In the genomic region with DNA sequence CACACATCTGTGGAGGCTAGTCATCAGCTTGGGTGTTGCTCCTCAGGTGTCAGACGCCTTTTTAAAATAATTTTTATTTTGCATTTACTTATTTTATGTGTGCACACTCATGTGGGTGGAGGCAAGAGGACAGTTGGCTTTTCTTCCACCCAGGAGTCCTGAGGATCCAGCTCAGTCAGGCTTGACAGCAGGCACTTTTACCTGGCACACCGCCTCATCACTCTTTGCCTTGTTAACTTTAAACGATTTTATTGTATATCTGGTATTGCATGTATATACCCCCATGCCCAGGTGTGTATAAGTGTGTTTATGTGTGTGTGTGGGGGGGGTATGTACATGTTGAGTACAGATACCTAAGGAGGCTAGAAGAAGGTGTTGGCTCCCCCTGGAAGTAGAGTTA, we compare ENCODE assay signal across 25 mouse cellular contexts. TPM values are rescaled to one million over a fixed set of nuclear protein-coding genes. Genes with fewer than 3 reads are reported as not detected.
DNase-seq lines count a peak whose midpoint lies in the region; ATAC-seq and TF ChIP-seq lines count a peak whose summit lies in the region.
"Had no signal": no experiment of that assay in that cellular context is flagged by ENCODE, and none has a peak within 500 bp of the region (broad histone marks: within the 10 kb centered on the region; RNA-seq: fewer than 3 reads in every experiment).

No protein-coding gene starts in this region.

- H3K4me3 ChIP-seq in kidney, adult 2 months (ENCODE audit: insufficient read depth, low read depth, low read length): no peak overlapping the region
- H3K4me3 ChIP-seq in kidney, embryonic 14.5 days (ENCODE audit: low read length): no peak overlapping the region
- H3K4me3 ChIP-seq: embryonic facial prominence, embryonic 10.5 days; embryonic facial prominence, embryonic 12.5 days; forebrain, embryonic 13.5 days; forebrain, embryonic 15.5 days had no signal

- no peaks in the 10 kb centered on the region for H3K9me3 ChIP-seq in kidney, embryonic 14.5 days (ENCODE audit: control insufficient read depth, low read length)
- H3K9me3 ChIP-seq: embryonic facial prominence, embryonic 10.5 days; embryonic facial prominence, embryonic 12.5 days; forebrain, embryonic 13.5 days; forebrain, embryonic 15.5 days; G1E had no signal

- H3K27ac ChIP-seq in kidney, adult 2 months (ENCODE audit: insufficient read depth, low read depth, low read length): no peak overlapping the region
- no peak overlapping the region for H3K27ac ChIP-seq in kidney, embryonic 14.5 days (ENCODE audit: low read depth, low read length)
- H3K27ac ChIP-seq: embryonic facial prominence, embryonic 10.5 days; embryonic facial prominence, embryonic 12.5 days; forebrain, embryonic 13.5 days; forebrain, embryonic 15.5 days had no signal

- H3K4me2 ChIP-seq in kidney, embryonic 14.5 days (replicated peaks; ENCODE audit: low read depth, low read length): no peak overlapping the region
- H3K4me2 ChIP-seq: embryonic facial prominence, embryonic 12.5 days; forebrain, embryonic 13.5 days; forebrain, embryonic 15.5 days had no signal

- H3K27me3 ChIP-seq in kidney, adult 2 months (replicated peaks; ENCODE audit: control insufficient read depth, insufficient read depth, low read length): no peaks in the 10 kb centered on the region
- H3K27me3 ChIP-seq in kidney, embryonic 14.5 days (ENCODE audit: control insufficient read depth, insufficient read depth, low read length): no peaks in the 10 kb centered on the region
- H3K27me3 ChIP-seq: CH12.LX; embryonic facial prominence, embryonic 12.5 days; forebrain, embryonic 13.5 days; forebrain, embryonic 15.5 days; Patski had no signal

- no peaks in the 10 kb centered on the region for H3K36me3 ChIP-seq in kidney, adult 2 months (ENCODE audit: control insufficient read depth, insufficient read depth, low read length)
- H3K36me3 ChIP-seq in kidney, embryonic 14.5 days (ENCODE audit: control insufficient read depth, insufficient read depth, low read length): no peaks in the 10 kb centered on the region
- H3K36me3 ChIP-seq: embryonic facial prominence, embryonic 12.5 days; forebrain, embryonic 15.5 days had no signal

- no peak overlapping the region for H3K9ac ChIP-seq in kidney, embryonic 14.5 days (ENCODE audit: low read depth, low read length)
- H3K9ac ChIP-seq: embryonic facial prominence, embryonic 12.5 days; forebrain, embryonic 13.5 days; forebrain, embryonic 15.5 days; forebrain, postnatal 0 days had no signal

- no peak for TF ChIP-seq CTCF in kidney, adult 2 months (conservative IDR thresholded peaks at IDR 0.05; ENCODE audit: insufficient read depth, insufficient read length, low read depth, low read length)

- peaks cover 9% of the 10 kb centered on the region; the same call in 1 of the 2 replicates for H3K4me1 ChIP-seq in kidney, adult 2 months (ENCODE audit: control insufficient read depth, insufficient read depth, low read length)
- H3K4me1 ChIP-seq in kidney, embryonic 14.5 days (ENCODE audit: control insufficient read depth, insufficient read depth, low read length): peaks cover 9% of the 10 kb centered on the region; the same call in 1 of the 2 replicates

- ATAC-seq in kidney, embryonic 14.5 days (ENCODE audit: low FRiP score, low TSS enrichment): no peak
- ATAC-seq: activated CD4-positive, CD25-positive, alpha-beta regulatory T cell, adult 4 months; CD4-positive, CD25-positive, alpha-beta regulatory T cell, adult 4 months; forebrain, embryonic 13.5 days; forebrain, embryonic 15.5 days; forebrain, postnatal 0 days; Patski had no signal

- WGBS in kidney, adult 2 months: 59% methylated on average over 3 of the region's 3 CpGs
- 88% methylated on average over 3 of the region's 3 CpGs for WGBS in kidney, embryonic 14.5 days

- no peak for TF ChIP-seq POLR2A in kidney, adult 2 months (IDR thresholded peaks at IDR 0.05; ENCODE audit: low read depth, low read length)

- peak; percentile 33 to 38 for DNase-seq in cerebellum, adult 18-20 months
- no peak for DNase-seq in cerebellum, postnatal 36 days
- DNase-seq in cerebellum, adult 8-10 months: peak; percentile 25
- DNase-seq in cerebellum, adult 11 months: no peak
- peak; percentile 34 to 59 for DNase-seq in cerebellum, postnatal 10 days
- DNase-seq in cerebellum, adult 11-12 months: no peak
- peak; percentile 28 for DNase-seq in kidney, adult 2 months
- DNase-seq: adrenal gland, adult 8-10 months; adrenal gland, postnatal 14 days; adrenal gland, postnatal 36 days; B cell, adult 2 months; forebrain, postnatal 0 days had no signal

RNA-seq across cellular contexts. Expression of a gene that starts 7.8 kb away (rescaled TPM):
- 49.9 and 59.2 TPM in 2 replicates for polyA plus RNA-seq in kidney, adult 2 months (2012; rRNA removed)
- polyA plus RNA-seq in kidney, embryonic 14.5 days (2014; fragmentation: Nextera tagmentation; extraction: Ambion mirVana): 64.3 and 107 TPM in 2 replicates

RNA-seq across cellular contexts. Expression of a gene that starts 33.4 kb away (rescaled TPM):
- polyA plus RNA-seq in kidney, adult 2 months (2012; rRNA removed): 27.4 and 33.4 TPM in 2 replicates
- 13.0 and 15.0 TPM in 2 replicates for polyA plus RNA-seq in kidney, embryonic 14.5 days (2014; fragmentation: Nextera tagmentation; extraction: Ambion mirVana)

RNA-seq across cellular contexts. Expression of a gene that starts 33.7 kb away (rescaled TPM):
- 50.8 and 56.0 TPM in 2 replicates for polyA plus RNA-seq in kidney, adult 2 months (2012; rRNA removed)
- polyA plus RNA-seq in kidney, embryonic 14.5 days (2014; fragmentation: Nextera tagmentation; extraction: Ambion mirVana): 72.3 and 79.2 TPM in 2 replicates

RNA-seq across cellular contexts. Expression of a gene that starts 51.6 kb away (rescaled TPM):
- not detected in 2 replicates for polyA plus RNA-seq in kidney, adult 2 months (2012; rRNA removed)
- polyA plus RNA-seq in kidney, embryonic 14.5 days (2014; fragmentation: Nextera tagmentation; extraction: Ambion mirVana): not detected in 2 replicates
- polyA plus RNA-seq: activated CD4-positive, CD25-positive, alpha-beta regulatory T cell, adult 4 months; CD4-positive, CD25-positive, alpha-beta regulatory T cell, adult 4 months; cortical plate, adult 2 months; embryonic facial prominence, embryonic 10.5 days; embryonic facial prominence, embryonic 14.5 days; forebrain, embryonic 11.5 days; forebrain, embryonic 13.5 days; forebrain, embryonic 15.5 days; G1E; Patski had no signal

RNA-seq across cellular contexts. Expression of a gene that starts 52.8 kb away (rescaled TPM):
- polyA plus RNA-seq in kidney, adult 2 months (2012; rRNA removed): 0.19 TPM in 1 of 2 replicates, not detected in the other
- polyA plus RNA-seq in kidney, embryonic 14.5 days (2014; fragmentation: Nextera tagmentation; extraction: Ambion mirVana): 0.40 TPM in 1 of 2 replicates, not detected in the other
- polyA plus RNA-seq: activated CD4-positive, CD25-positive, alpha-beta regulatory T cell, adult 4 months; CD4-positive, CD25-positive, alpha-beta regulatory T cell, adult 4 months; cortical plate, adult 2 months; embryonic facial prominence, embryonic 10.5 days; embryonic facial prominence, embryonic 12.5 days; embryonic facial prominence, embryonic 14.5 days; forebrain, embryonic 11.5 days; G1E; Patski had no signal

Comparison
In these comparisons a context has a peak if more than half of its experiments do, and no peak if none do; other contexts are left out.
1. DNase-seq: peak in cerebellum, adult 18-20 months (2 of 2), cerebellum, adult 8-10 months (single experiment), cerebellum, postnatal 10 days (2 of 2) and kidney, adult 2 months (single experiment); none in cerebellum, postnatal 36 days (0 of 2), cerebellum, adult 11 months (single experiment) and cerebellum, adult 11-12 months (single experiment).